Mouse (Mus musculus) small intestine, adult 2 months (tissue): Measurements from ENCODE around the gene A630089N07Rik.
"Not testable (repeated sequence)": the region's sequence is repeated elsewhere in the genome, so short reads cannot be mapped to it uniquely, and the experiment has no call there.

ENCODE experiments used
- CTCF ChIP-seq: fragments of 200-500 bp; IDR thresholded peaks from 2 replicates; pipeline ENCODE4 v1.5.1; 2012; ENCODE audit warnings: low read depth, mild to moderate bottlenecking, control low read depth, inconsistent platforms, low read length, moderate library complexity, mixed read lengths; ENCODE audit not compliant: insufficient replicate concordance, insufficient read length; ENCODE audit errors: extremely low read depth
- POLR2A ChIP-seq: fragments of 200-500 bp; IDR thresholded peaks from 2 replicates; pipeline ENCODE4 v1.6.1; 2012; ENCODE audit warnings: low read depth, mild to moderate bottlenecking, control low read depth, inconsistent platforms, low read length, moderate library complexity

GRCm38 (mm10) chr16:98081889-98082818 lies at the start of gene A630089N07Rik:
- not testable (repeated sequence) for TF ChIP-seq POLR2A, CTCF
